In the genomic region with DNA sequence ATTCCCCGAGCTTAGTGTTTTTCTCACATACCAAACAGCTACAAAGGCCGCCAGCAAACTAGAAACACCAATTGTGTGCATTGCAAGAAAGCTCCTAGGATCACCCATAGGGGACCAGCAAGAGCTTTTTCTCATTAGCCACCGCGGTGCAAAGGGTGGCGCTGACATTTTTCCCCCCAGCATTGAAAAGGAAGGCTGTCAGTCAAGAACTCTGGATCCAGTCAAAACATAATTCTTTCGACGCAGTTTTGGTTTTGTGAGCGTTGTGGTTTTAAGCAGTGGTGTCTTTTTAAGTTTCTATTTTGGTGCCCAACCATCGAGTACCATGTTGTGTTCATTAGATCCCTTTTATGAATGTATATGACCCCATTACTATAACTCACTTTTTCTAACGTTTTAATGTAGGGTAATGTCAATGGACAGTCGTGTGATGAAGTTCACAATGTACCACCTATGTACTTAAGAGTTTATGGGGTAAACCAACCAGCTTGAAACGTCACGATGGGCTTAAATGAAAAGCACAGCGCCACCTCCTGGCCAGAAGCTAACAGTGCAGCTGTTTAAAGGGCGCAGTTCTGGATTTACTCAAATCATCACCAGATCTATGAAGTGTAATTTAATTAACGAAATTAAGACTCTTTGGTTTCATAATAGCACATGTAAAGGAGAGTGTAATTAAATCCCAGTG, we compare ENCODE assay signal across 9 mouse cellular contexts. TPM values are rescaled to one million over a fixed set of nuclear protein-coding genes. Genes with fewer than 3 reads are reported as not detected.
DNase-seq lines count a peak whose midpoint lies in the region; ATAC-seq and TF ChIP-seq lines count a peak whose summit lies in the region.
"Had no signal": no experiment of that assay in that cellular context is flagged by ENCODE, and none has a peak within 500 bp of the region (broad histone marks: within the 10 kb centered on the region; RNA-seq: fewer than 3 reads in every experiment).

No protein-coding gene starts in this region.

- TF ChIP-seq CTCF in hindbrain, postnatal 0 days (IDR thresholded peaks at IDR 0.05; ENCODE audit: low read depth) = peak; percentile 81

- no peaks in the 10 kb centered on the region for H3K36me3 ChIP-seq in hindbrain, postnatal 0 days (ENCODE audit: insufficient read depth, low read length)
- no peaks in the 10 kb centered on the region for H3K36me3 ChIP-seq in hindbrain, embryonic 10.5 days
- H3K36me3 ChIP-seq in heart, embryonic 10.5 days = no peaks in the 10 kb centered on the region
- H3K36me3 ChIP-seq: liver, embryonic 15.5 days had no signal

- H3K4me2 ChIP-seq in hindbrain, postnatal 0 days (ENCODE audit: low read depth, low read length) = no peak overlapping the region

- peak; percentile 72 for DNase-seq in hindbrain, postnatal 0 days (ENCODE audit: low spot score)
- no peak for DNase-seq in hindbrain, embryonic 10.5 days (ENCODE audit: low spot score)
- DNase-seq in A20 (ENCODE audit: low read depth, low spot score) (peak; percentile 83), MEL-GATA-1-ER (ENCODE audit: extremely low read depth, low read depth) (peak; percentile 83)
- DNase-seq in induced T-regulatory cell, adult 2 months (ENCODE audit: low read depth) = peak; percentile 92
- DNase-seq in right cerebral cortex, adult 2 months (ENCODE audit: low spot score in 2 of 2) = no peak
- no peak for DNase-seq in heart, embryonic 10.5 days (ENCODE audit: low spot score)

- no peak overlapping the region for H3K9ac ChIP-seq in hindbrain, postnatal 0 days (replicated peaks; ENCODE audit: low read length)
- H3K9ac ChIP-seq: liver, embryonic 15.5 days had no signal

- H3K9me3 ChIP-seq in hindbrain, postnatal 0 days (ENCODE audit: low read length) = no peaks in the 10 kb centered on the region
- no peaks in the 10 kb centered on the region for H3K9me3 ChIP-seq in hindbrain, embryonic 10.5 days
- no peaks in the 10 kb centered on the region for H3K9me3 ChIP-seq in heart, embryonic 10.5 days
- H3K9me3 ChIP-seq: liver, embryonic 15.5 days had no signal

- no peak for ATAC-seq in hindbrain, postnatal 0 days
- ATAC-seq in erythroblast, adult 5-6 weeks (replicated peaks; ENCODE audit: low FRiP score, poor library complexity, severe bottlenecking) = no peak

- no peak overlapping the region for H3K27ac ChIP-seq in hindbrain, postnatal 0 days
- H3K27ac ChIP-seq in hindbrain, embryonic 10.5 days = no peak overlapping the region
- no peak overlapping the region for H3K27ac ChIP-seq in heart, embryonic 10.5 days
- H3K27ac ChIP-seq: liver, embryonic 15.5 days had no signal

- H3K4me3 ChIP-seq in hindbrain, postnatal 0 days (ENCODE audit: low read length) = no peak overlapping the region
- H3K4me3 ChIP-seq in hindbrain, embryonic 10.5 days = no peak overlapping the region
- no peak overlapping the region for H3K4me3 ChIP-seq in heart, embryonic 10.5 days
- H3K4me3 ChIP-seq: liver, embryonic 15.5 days had no signal

- H3K4me1 ChIP-seq in hindbrain, postnatal 0 days (ENCODE audit: insufficient read depth, low read length) = no peaks in the 10 kb centered on the region
- peaks cover 12% of the 10 kb centered on the region for H3K4me1 ChIP-seq in hindbrain, embryonic 10.5 days (replicated peaks)
- peaks cover 6% of the 10 kb centered on the region; the same call in 1 of the 2 replicates for H3K4me1 ChIP-seq in heart, embryonic 10.5 days

- H3K27me3 ChIP-seq in hindbrain, postnatal 0 days (ENCODE audit: insufficient read depth, low read length) = no peaks in the 10 kb centered on the region
- H3K27me3 ChIP-seq in hindbrain, embryonic 10.5 days (ENCODE audit: insufficient read depth, poor library complexity, severe bottlenecking) = 0 out of 2 replicates have a peak, but pooled peaks cover 2% of the 10 kb centered on the region
- no peaks in the 10 kb centered on the region for H3K27me3 ChIP-seq in heart, embryonic 10.5 days (ENCODE audit: insufficient read depth, poor library complexity, severe bottlenecking)
- H3K27me3 ChIP-seq: liver, embryonic 15.5 days had no signal

- 63% methylated on average over 16 of the region's 16 CpGs for WGBS in hindbrain, postnatal 0 days
- WGBS in hindbrain, embryonic 10.5 days = 64% methylated on average over 16 of the region's 16 CpGs
- 63% methylated on average over 16 of the region's 16 CpGs for WGBS in heart, embryonic 10.5 days

RNA-seq across cellular contexts. Expression of a gene that starts 40.5 kb away (rescaled TPM):
- 14.1 and 19.2 TPM in 2 replicates for total RNA-seq in hindbrain, postnatal 0 days (2014; rRNA removed)
- polyA plus RNA-seq in hindbrain, postnatal 0 days (2015; fragmentation: Nextera tagmentation; extraction: Ambion mirVana) = 38.1 and 41.6 TPM in 2 replicates
- 29.7 and 33.5 TPM in 2 replicates for polyA plus RNA-seq in hindbrain, embryonic 10.5 days (2016; fragmentation: Nextera tagmentation; extraction: Ambion mirVana)
- total RNA-seq in erythroblast, adult 5-6 weeks (2015; ENCODE audit: low replicate concordance) = 0.84 and 2.9 TPM in 2 replicates
- 3.8 and 5.4 TPM in 2 replicates for total RNA-seq in erythroblast, adult 5-6 weeks (2017; ENCODE audit: low replicate concordance)
- polyA plus RNA-seq in heart, embryonic 10.5 days (2016; fragmentation: Nextera tagmentation; extraction: Ambion mirVana) = 24.0 and 27.1 TPM in 2 replicates

Comparison
In these comparisons a context has a peak if more than half of its experiments do, and no peak if none do; other contexts are left out.
1. DNase-seq: peak in hindbrain, postnatal 0 days (single experiment), A20 (single experiment), MEL-GATA-1-ER (single experiment) and induced T-regulatory cell, adult 2 months (single experiment); none in hindbrain, embryonic 10.5 days (single experiment), right cerebral cortex, adult 2 months (0 of 2) and heart, embryonic 10.5 days (single experiment).